In genomic region chr4:142574528-142574927, GRCm38 (mm10) we compare ENCODE assay signal across 11 mouse cellular contexts.
"Had no signal": no experiment of that assay in that cellular context is flagged by ENCODE, and none has a peak within 500 bp of the region (broad histone marks: within the 10 kb centered on the region; RNA-seq: fewer than 3 reads in every experiment).

No protein-coding gene starts in this region.

- H3K27me3 ChIP-seq: limb, embryonic 15.5 days; liver, embryonic 12.5 days; midbrain, embryonic 13.5 days had no signal

- H3K4me2 ChIP-seq: limb, embryonic 15.5 days; liver, embryonic 12.5 days; lung, embryonic 14.5 days; midbrain, embryonic 13.5 days had no signal

- H3K27ac ChIP-seq: layer of hippocampus, adult 2 months; limb, embryonic 15.5 days; liver, embryonic 12.5 days; midbrain, embryonic 13.5 days had no signal

- H3K4me3 ChIP-seq: layer of hippocampus, adult 2 months; limb, embryonic 15.5 days; liver, embryonic 12.5 days; midbrain, embryonic 13.5 days had no signal

- ATAC-seq: liver, embryonic 12.5 days; midbrain, embryonic 13.5 days had no signal

- H3K9me3 ChIP-seq: limb, embryonic 15.5 days; liver, embryonic 12.5 days; midbrain, embryonic 13.5 days had no signal

- H3K9ac ChIP-seq: limb, embryonic 15.5 days; liver, embryonic 12.5 days; lung, embryonic 14.5 days; midbrain, embryonic 13.5 days had no signal

- H3K36me3 ChIP-seq: limb, embryonic 15.5 days; liver, embryonic 12.5 days; midbrain, embryonic 13.5 days had no signal

- H3K4me1 ChIP-seq: liver, embryonic 12.5 days had no signal

- DNase-seq: kidney, postnatal 10 days; kidney, postnatal 4 days; lung, embryonic 14.5 days; lung, postnatal 10 days; lung, postnatal 4 days; right cerebral cortex, postnatal 14 days; thymus, postnatal 4 days had no signal
